Comparison of ENCODE assay signal across 8 mouse cellular contexts in genomic region chr8:8657692-8658355, GRCm38 (mm10). TPM values are rescaled to one million over a fixed set of nuclear protein-coding genes. Genes with fewer than 3 reads are reported as not detected.
DNase-seq lines count a peak whose midpoint lies in the region; ATAC-seq and TF ChIP-seq lines count a peak whose summit lies in the region.

No protein-coding gene starts in this region.

- peak overlapping the region; percentile 88 for H3K4me2 ChIP-seq in heart, embryonic 12.5 days
- peak overlapping the region; percentile 86 for H3K4me2 ChIP-seq in hindbrain, embryonic 14.5 days (replicated peaks)
- H3K4me2 ChIP-seq in midbrain, embryonic 16.5 days (ENCODE audit: low read length): peak overlapping the region; percentile 93

- intact Hi-C loops in left cerebral cortex, postnatal 14 days (cut with DNase I): loop anchor here (10.0 kb wide), 1 partner anchor 423 kb away; no protein-coding TSS in a partner anchor

- no peaks in the 10 kb centered on the region for H3K27me3 ChIP-seq in heart, embryonic 12.5 days (replicated peaks)
- no peaks in the 10 kb centered on the region for H3K27me3 ChIP-seq in hindbrain, embryonic 14.5 days (ENCODE audit: control insufficient read depth, insufficient read depth, low read length)
- H3K27me3 ChIP-seq in midbrain, embryonic 16.5 days (ENCODE audit: control insufficient read depth, insufficient read depth, low read depth, low read length): no peaks in the 10 kb centered on the region
- peaks cover 17% of the 10 kb centered on the region for H3K27me3 ChIP-seq in thymus, adult 2 months (ENCODE audit: control insufficient read depth, insufficient read depth, low read length)

- peak overlapping the region; percentile 91 for H3K4me3 ChIP-seq in heart, embryonic 12.5 days
- H3K4me3 ChIP-seq in hindbrain, embryonic 14.5 days (replicated peaks; ENCODE audit: low read length): peak overlapping the region; percentile 85
- peak overlapping the region; percentile 93 for H3K4me3 ChIP-seq in midbrain, embryonic 16.5 days (ENCODE audit: low read depth, low read length)
- H3K4me3 ChIP-seq in thymus, adult 2 months (ENCODE audit: control insufficient read depth, insufficient read depth, low read length): no peak overlapping the region

- H3K9me3 ChIP-seq in heart, embryonic 12.5 days (replicated peaks): no peaks in the 10 kb centered on the region
- H3K9me3 ChIP-seq in hindbrain, embryonic 14.5 days (ENCODE audit: control insufficient read depth, low read length): no peaks in the 10 kb centered on the region
- no peaks in the 10 kb centered on the region for H3K9me3 ChIP-seq in midbrain, embryonic 16.5 days (replicated peaks; ENCODE audit: control insufficient read depth, low read length, poor library complexity, severe bottlenecking)

- DNase-seq in heart, adult 18-20 months: no peak
- peak; percentile 49 for DNase-seq in embryo, embryonic 10.5 days (ENCODE audit: low spot score)
- peak; percentile 47 for DNase-seq in hindbrain, embryonic 14.5 days (ENCODE audit: low spot score)
- no peak for DNase-seq in thymus, adult 2 months
- no peak for DNase-seq in left cerebral cortex, postnatal 14 days (ENCODE audit: low spot score in 2 of 2)
- no peak for DNase-seq in gastrocnemius, adult 8-10 months (ENCODE audit: low spot score in 2 of 2)

- ATAC-seq in heart, embryonic 12.5 days (ENCODE audit: insufficient number of reproducible peaks, low FRiP score): no peak
- no peak for ATAC-seq in hindbrain, embryonic 14.5 days (ENCODE audit: low FRiP score)
- no peak for ATAC-seq in midbrain, embryonic 16.5 days

- no peak for TF ChIP-seq CTCF in thymus, adult 2 months (IDR thresholded peaks at IDR 0.05; ENCODE audit: borderline replicate concordance, control insufficient read depth, extremely low read depth, insufficient read depth, low read length, poor library complexity)

- 37% methylated on average over 5 of the region's 5 CpGs for WGBS in heart, embryonic 12.5 days
- WGBS in hindbrain, embryonic 14.5 days: 6% methylated on average over 5 of the region's 5 CpGs
- WGBS in midbrain, embryonic 16.5 days: 11% methylated on average over 5 of the region's 5 CpGs
- whole genome bisulfite sequencing in thymus, adult 2 months: 88% methylated on average over 5 of the region's 5 CpGs

- TF ChIP-seq POLR2A in thymus, adult 2 months (IDR thresholded peaks at IDR 0.05; ENCODE audit: control insufficient read depth, extremely low read depth, insufficient read depth, low read length, poor library complexity): no peak

- H3K4me1 ChIP-seq in heart, embryonic 12.5 days (replicated peaks): peaks cover 44% of the 10 kb centered on the region
- peaks cover 42% of the 10 kb centered on the region for H3K4me1 ChIP-seq in hindbrain, embryonic 14.5 days (replicated peaks; ENCODE audit: control insufficient read depth, insufficient read depth, low read length)
- peaks cover 46% of the 10 kb centered on the region for H3K4me1 ChIP-seq in midbrain, embryonic 16.5 days (ENCODE audit: control insufficient read depth, insufficient read depth, low read length)
- peaks cover 11% of the 10 kb centered on the region for H3K4me1 ChIP-seq in thymus, adult 2 months (replicated peaks; ENCODE audit: control insufficient read depth, insufficient read depth, low read length)

- peak overlapping the region; percentile 67 for H3K9ac ChIP-seq in heart, embryonic 12.5 days
- peak overlapping the region; percentile 92 for H3K9ac ChIP-seq in hindbrain, embryonic 14.5 days
- H3K9ac ChIP-seq in midbrain, embryonic 16.5 days (ENCODE audit: low read depth, low read length): peak overlapping the region; percentile 57

- H3K27ac ChIP-seq in heart, embryonic 12.5 days (ENCODE audit: poor library complexity, severe bottlenecking): peak overlapping the region; percentile 56; the same call in 1 of the 2 replicates
- H3K27ac ChIP-seq in hindbrain, embryonic 14.5 days: peak overlapping the region; percentile 90
- peak overlapping the region; percentile 65 for H3K27ac ChIP-seq in midbrain, embryonic 16.5 days (ENCODE audit: low read length)
- no peak overlapping the region for H3K27ac ChIP-seq in thymus, adult 2 months (ENCODE audit: control insufficient read depth, insufficient read depth, low read length)

- H3K36me3 ChIP-seq in heart, embryonic 12.5 days: no peaks in the 10 kb centered on the region
- no peaks in the 10 kb centered on the region for H3K36me3 ChIP-seq in hindbrain, embryonic 14.5 days (replicated peaks; ENCODE audit: control insufficient read depth, insufficient read depth)
- H3K36me3 ChIP-seq in midbrain, embryonic 16.5 days (ENCODE audit: control insufficient read depth, insufficient read depth, low read length): no peaks in the 10 kb centered on the region
- no peaks in the 10 kb centered on the region for H3K36me3 ChIP-seq in thymus, adult 2 months (ENCODE audit: control insufficient read depth, insufficient read depth, low read length)

RNA-seq across cellular contexts. Expression of gene Efnb2, which starts 3.2 kb away (rescaled TPM):
- 25.4 and 27.1 TPM in 2 replicates for polyA plus RNA-seq in heart, embryonic 12.5 days (2016; fragmentation: Nextera tagmentation; extraction: Ambion mirVana)
- total RNA-seq in heart, adult 18-20 months (2021): 10 to 100 TPM; 12.3 to 13.9 TPM
- 21.9 and 23.8 TPM in 2 replicates for polyA plus RNA-seq in hindbrain, embryonic 14.5 days (2014; fragmentation: Nextera tagmentation; extraction: Ambion mirVana)
- 10.0 and 10.8 TPM in 2 replicates for polyA plus RNA-seq in midbrain, embryonic 16.5 days (2015; fragmentation: Nextera tagmentation; extraction: Ambion mirVana)
- polyA plus RNA-seq in thymus, adult 2 months (2012; rRNA removed): 17.6 and 17.8 TPM in 2 replicates
- 10 to 100 TPM; 67.0 to 82.2 TPM for total RNA-seq in left cerebral cortex, postnatal 14 days (2021)
- total RNA-seq in gastrocnemius, adult 8-10 months (2022): 1 to 10 TPM; 3.3 to 5.5 (median 4.0) TPM

RNA-seq across cellular contexts. Expression of gene Arglu1, which starts 32.5 kb away (rescaled TPM):
- polyA plus RNA-seq in heart, embryonic 12.5 days (2016; fragmentation: Nextera tagmentation; extraction: Ambion mirVana): 111 TPM in 2 replicates
- total RNA-seq in heart, adult 18-20 months (2021): 10 to 100 TPM; 21.2 to 32.0 TPM
- 136 and 155 TPM in 2 replicates for polyA plus RNA-seq in hindbrain, embryonic 14.5 days (2014; fragmentation: Nextera tagmentation; extraction: Ambion mirVana)
- 150 and 173 TPM in 2 replicates for polyA plus RNA-seq in midbrain, embryonic 16.5 days (2015; fragmentation: Nextera tagmentation; extraction: Ambion mirVana)
- polyA plus RNA-seq in thymus, adult 2 months (2012; rRNA removed): 56.9 and 69.4 TPM in 2 replicates
- total RNA-seq in left cerebral cortex, postnatal 14 days (2021): 10 to 100 TPM; 88.1 to 95.1 TPM
- 10 to 100 TPM; 27.8 to 38.6 (median 33.2) TPM for total RNA-seq in gastrocnemius, adult 8-10 months (2022)

Comparison
In these comparisons a context has a peak if more than half of its experiments do, and no peak if none do; other contexts are left out.
1. DNase-seq: peak in embryo, embryonic 10.5 days (single experiment) and hindbrain, embryonic 14.5 days (single experiment); none in heart, adult 18-20 months (0 of 2), thymus, adult 2 months (single experiment), left cerebral cortex, postnatal 14 days (0 of 2) and gastrocnemius, adult 8-10 months (0 of 2).
2. Peak in every context shown above with its lines, with median percentiles within 50 percentile points of each other: H3K4me2 ChIP-seq and H3K9ac ChIP-seq.